Mouse (Mus musculus) midbrain, embryonic 12.5 days (tissue): Measurements from ENCODE around the gene Zbtb38. TPM values are rescaled to one million over a fixed set of nuclear protein-coding genes. Genes with fewer than 3 reads are reported as not detected.

Experiments
- ATAC-seq: fragments of 200-750 bp; cut with Nextera tagmentation; 2 replicates; pipeline ENCODE4 v1.8.0; 2017; ENCODE audit warnings: low read depth, moderate TSS enrichment, moderate library complexity; ENCODE audit not compliant: low FRiP score
- H3K27ac ChIP-seq: fragments of 300-500 bp; sonication (generic); replicated peaks from 2 replicates; pipeline ENCODE4 v1.5.1; 2016; ENCODE audit warnings: mild to moderate bottlenecking
- H3K27me3 ChIP-seq: fragments of 300-500 bp; sonication (generic); 2 replicates; pipeline ENCODE4 v1.6.1; 2016; ENCODE audit warnings: mild to moderate bottlenecking
- H3K36me3 ChIP-seq: fragments of 300-500 bp; sonication (generic); 2 replicates; pipeline ENCODE4 v1.6.1; 2016
- H3K4me1 ChIP-seq: fragments of 300-500 bp; sonication (generic); 2 replicates; pipeline ENCODE4 v1.6.1; 2016
- H3K4me2 ChIP-seq: fragments of 300-500 bp; sonication (generic); replicated peaks from 2 replicates; pipeline ENCODE4 v1.6.1; 2016; ENCODE audit warnings: mild to moderate bottlenecking, moderate library complexity
- H3K4me3 ChIP-seq: fragments of 300-500 bp; sonication (generic); 2 replicates; pipeline ENCODE4 v1.5.1; 2016; ENCODE audit warnings: mild to moderate bottlenecking
- H3K9ac ChIP-seq: fragments of 300-500 bp; sonication (generic); replicated peaks from 2 replicates; pipeline ENCODE4 v1.6.1; 2016; ENCODE audit warnings: mild to moderate bottlenecking, moderate library complexity
- H3K9me3 ChIP-seq: fragments of 300-500 bp; sonication (generic); 2 replicates; pipeline ENCODE4 v1.6.1; 2016; ENCODE audit warnings: mild to moderate bottlenecking
- WGBS: fragments of 180-500 bp; shearing (Covaris S2); methylation state at CpG from one replicate; pipeline ENCODE4 v1.1.7; 2016; 5-methylcytosine and 5-hydroxymethylcytosine counted together
- polyA plus RNA-seq: library from polyadenylated mRNA; unstranded; fragments of >200 nt; fragmentation: Nextera tagmentation; extraction: Ambion mirVana; gene quantifications from 2 replicates; pipeline ENCODE4 v1.2.1, GENCODE M21; 2016

Gene Zbtb38
- 17.7 and 19.4 TPM in 2 replicates for polyA plus RNA-seq

- no peak within 1 kb of the TSS for H3K27ac ChIP-seq
- H3K36me3 ChIP-seq = no peaks in the 10 kb centered on the region
- H3K9me3 ChIP-seq = no peaks in the 10 kb centered on the region
- H3K4me2 ChIP-seq = no peak within 1 kb of the TSS
- no peak for ATAC-seq
- H3K9ac ChIP-seq = no peak within 1 kb of the TSS
- no peaks in the 10 kb centered on the region for H3K27me3 ChIP-seq
- 63% methylated on average over 15 of the region's 15 CpGs for WGBS
- no peak within 1 kb of the TSS for H3K4me3 ChIP-seq
- 0 out of 2 replicates have a peak, but pooled peaks cover 5% of the 10 kb centered on the region for H3K4me1 ChIP-seq
Measured at GRCm38 (mm10) chr9:96752603-96753114, at the start of gene Zbtb38. Zbtb38 (minus strand) TSS chr9:96752831.

GRCm38 (mm10) chr9:96800131-96800825 lies 47.6 kb upstream of the Zbtb38 start:
- no peak overlapping the region for H3K4me2 ChIP-seq
- H3K4me1 ChIP-seq = peaks cover 17% of the 10 kb centered on the region
- no peak overlapping the region for H3K4me3 ChIP-seq
- H3K36me3 ChIP-seq = no peaks in the 10 kb centered on the region
- H3K9me3 ChIP-seq = no peaks in the 10 kb centered on the region
- WGBS = 38% methylated on average over 5 of the region's 5 CpGs
- no peak for ATAC-seq
- H3K27me3 ChIP-seq = no peaks in the 10 kb centered on the region
- no peak overlapping the region for H3K9ac ChIP-seq
- H3K27ac ChIP-seq = no peak overlapping the region

- Histone ChIP-seq H3K9ac (no peak overlapping the region), H3K4me2 (no peak overlapping the region), H3K36me3 (no peaks in the 10 kb centered on the region), H3K4me1 (peaks cover 18% of the 10 kb centered on the region), H3K27me3 (no peaks in the 10 kb centered on the region), H3K9me3 (no peaks in the 10 kb centered on the region), H3K4me3 (no peak overlapping the region), H3K27ac (no peak overlapping the region)
- WGBS = 96% methylated on average over 3 of the region's 3 CpGs
- ATAC-seq = no peak
Measured at GRCm38 (mm10) chr9:96797311-96797710, 44.7 kb upstream of the Zbtb38 start.

GRCm38 (mm10) chr9:96795399-96795928 lies 42.8 kb upstream of the Zbtb38 start:
- Histone ChIP-seq H3K4me1 (peaks cover 13% of the 10 kb centered on the region), H3K27me3 (no peaks in the 10 kb centered on the region), H3K9me3 (no peaks in the 10 kb centered on the region), H3K27ac (0 out of 2 replicates have a peak overlapping the region, but pooled peaks have one; percentile 25), H3K4me2 (peak overlapping the region; percentile 67), H3K9ac (peak overlapping the region; percentile 51), H3K36me3 (no peaks in the 10 kb centered on the region), H3K4me3 (peak overlapping the region; percentile 44)
- peak; percentile 87 for ATAC-seq
- WGBS = 20% methylated on average over 10 of the region's 10 CpGs

- Histone ChIP-seq H3K27ac (no peak overlapping the region), H3K4me1 (peaks cover 11% of the 10 kb centered on the region), H3K36me3 (no peaks in the 10 kb centered on the region), H3K27me3 (no peaks in the 10 kb centered on the region), H3K4me3 (no peak overlapping the region), H3K4me2 (no peak overlapping the region), H3K9me3 (no peaks in the 10 kb centered on the region), H3K9ac (no peak overlapping the region)
- no peak for ATAC-seq
- 89% methylated on average over 2 of the region's 2 CpGs for WGBS
Measured at GRCm38 (mm10) chr9:96794601-96795000, 42.0 kb upstream of the Zbtb38 start.

GRCm38 (mm10) chr9:96792543-96792942 lies 39.9 kb upstream of the Zbtb38 start:
- H3K27me3 ChIP-seq = no peaks in the 10 kb centered on the region
- no peaks in the 10 kb centered on the region for H3K36me3 ChIP-seq
- no peak overlapping the region for H3K9ac ChIP-seq
- H3K9me3 ChIP-seq = no peaks in the 10 kb centered on the region
- H3K4me2 ChIP-seq = no peak overlapping the region
- WGBS = 78% methylated on average over 2 of the region's 2 CpGs
- H3K4me1 ChIP-seq = peaks cover 10% of the 10 kb centered on the region
- H3K27ac ChIP-seq = no peak overlapping the region
- ATAC-seq = no peak
- no peak overlapping the region for H3K4me3 ChIP-seq

- H3K4me2 ChIP-seq = no peak overlapping the region
- no peaks in the 10 kb centered on the region for H3K9me3 ChIP-seq
- no peaks in the 10 kb centered on the region for H3K27me3 ChIP-seq
- no peak for ATAC-seq
- H3K4me1 ChIP-seq = peaks cover 6% of the 10 kb centered on the region
- 49% methylated on average over 4 of the region's 4 CpGs for WGBS
- H3K4me3 ChIP-seq = no peak overlapping the region
- H3K27ac ChIP-seq = no peak overlapping the region
- no peaks in the 10 kb centered on the region for H3K36me3 ChIP-seq
- H3K9ac ChIP-seq = no peak overlapping the region
Measured at GRCm38 (mm10) chr9:96790389-96791007, 37.9 kb upstream of the Zbtb38 start.

- 44% methylated on average over 3 of the region's 3 CpGs for WGBS
- Histone ChIP-seq H3K9me3 (no peaks in the 10 kb centered on the region), H3K4me3 (no peak overlapping the region), H3K9ac (no peak overlapping the region), H3K4me1 (peaks cover 2% of the 10 kb centered on the region; the same call in 1 of the 2 replicates), H3K27ac (no peak overlapping the region), H3K4me2 (no peak overlapping the region), H3K27me3 (no peaks in the 10 kb centered on the region), H3K36me3 (no peaks in the 10 kb centered on the region)
- ATAC-seq = no peak
Measured at GRCm38 (mm10) chr9:96789906-96790305, 37.3 kb upstream of the Zbtb38 start.

GRCm38 (mm10) chr9:96787797-96788196 lies 35.2 kb upstream of the Zbtb38 start:
- Histone ChIP-seq H3K4me1 (peaks cover 2% of the 10 kb centered on the region; the same call in 1 of the 2 replicates), H3K27me3 (no peaks in the 10 kb centered on the region), H3K36me3 (no peaks in the 10 kb centered on the region), H3K4me2 (no peak overlapping the region), H3K9me3 (no peaks in the 10 kb centered on the region), H3K4me3 (no peak overlapping the region), H3K9ac (no peak overlapping the region), H3K27ac (no peak overlapping the region)
- 85% methylated on average over 10 of the region's 10 CpGs for WGBS
- ATAC-seq = no peak

GRCm38 (mm10) chr9:96785871-96786342 lies 33.3 kb upstream of the Zbtb38 start:
- no peak overlapping the region for H3K9ac ChIP-seq
- H3K36me3 ChIP-seq = no peaks in the 10 kb centered on the region
- no peak for ATAC-seq
- peaks cover 2% of the 10 kb centered on the region; the same call in 1 of the 2 replicates for H3K4me1 ChIP-seq
- no peak overlapping the region for H3K4me3 ChIP-seq
- H3K9me3 ChIP-seq = no peaks in the 10 kb centered on the region
- no peaks in the 10 kb centered on the region for H3K27me3 ChIP-seq
- WGBS = 64% methylated on average over 9 of the region's 9 CpGs
- H3K27ac ChIP-seq = no peak overlapping the region
- H3K4me2 ChIP-seq = no peak overlapping the region

GRCm38 (mm10) chr9:96785187-96785586 lies 32.6 kb upstream of the Zbtb38 start:
- no peak overlapping the region for H3K27ac ChIP-seq
- WGBS = 84% methylated on average over 3 of the region's 3 CpGs
- H3K36me3 ChIP-seq = no peaks in the 10 kb centered on the region
- H3K9me3 ChIP-seq = no peaks in the 10 kb centered on the region
- no peak overlapping the region for H3K9ac ChIP-seq
- no peaks in the 10 kb centered on the region for H3K27me3 ChIP-seq
- no peak overlapping the region for H3K4me2 ChIP-seq
- H3K4me3 ChIP-seq = no peak overlapping the region
- peaks cover 2% of the 10 kb centered on the region; the same call in 1 of the 2 replicates for H3K4me1 ChIP-seq
- ATAC-seq = no peak

GRCm38 (mm10) chr9:96783667-96784066 lies 31.0 kb upstream of the Zbtb38 start:
- Histone ChIP-seq H3K9me3 (no peaks in the 10 kb centered on the region), H3K27me3 (no peaks in the 10 kb centered on the region), H3K27ac (no peak overlapping the region), H3K9ac (no peak overlapping the region), H3K4me3 (no peak overlapping the region), H3K4me2 (no peak overlapping the region), H3K36me3 (no peaks in the 10 kb centered on the region), H3K4me1 (no peaks in the 10 kb centered on the region; the same call in 1 of the 2 replicates)
- ATAC-seq = no peak
- WGBS = 92% methylated on average over 9 of the region's 9 CpGs
